Mouse (Mus musculus): ENCODE data around the gene Aldh4a1.

- TF ChIP-seq CTCF (IDR thresholded peaks at IDR 0.05; ENCODE audit: extremely low read depth, insufficient read depth, low read length) (no peak), POLR2A (IDR thresholded peaks at IDR 0.05; ENCODE audit: extremely low read depth, insufficient read depth, low read length) (no peak)
Observed at GRCm38 (mm10) chr4:139638356-139638755, 15.7 kb downstream of the Aldh4a1 start.
